Mouse (Mus musculus): ENCODE data around the gene Ppp4r4. TPM values are rescaled to one million over a fixed set of nuclear protein-coding genes. Genes with fewer than 3 reads are reported as not detected.

Gene Ppp4r4
- polyA plus RNA-seq, 1 experiment: 16.0 TPM

- H3K4me1 ChIP-seq (ENCODE audit: control insufficient read depth, insufficient read depth, low read length): no peaks in the 10 kb centered on the region
- TF ChIP-seq POLR2A (IDR thresholded peaks at IDR 0.05; ENCODE audit: extremely low read depth, insufficient read depth, low read length) (no peak), CTCF (IDR thresholded peaks at IDR 0.05; ENCODE audit: extremely low read depth, insufficient read depth, low read length) (no peak)
- H3K27ac ChIP-seq (ENCODE audit: insufficient read depth, low read length): no peak overlapping the region
- H3K4me3 ChIP-seq (ENCODE audit: insufficient read depth, low read length): no peak overlapping the region
Observed at GRCm38 (mm10) chr12:103498768-103499167, 33.3 kb upstream of the Ppp4r4 start.

GRCm38 (mm10) chr12:103499261-103499660 is 32.8 kb upstream of the Ppp4r4 start:
- Histone ChIP-seq H3K4me3 (ENCODE audit: insufficient read depth, low read length) (no peak overlapping the region), H3K4me1 (ENCODE audit: control insufficient read depth, insufficient read depth, low read length) (no peaks in the 10 kb centered on the region), H3K27ac (ENCODE audit: insufficient read depth, low read length) (no peak overlapping the region)
- TF ChIP-seq CTCF (IDR thresholded peaks at IDR 0.05; ENCODE audit: extremely low read depth, insufficient read depth, low read length) (peak; percentile 58), POLR2A (IDR thresholded peaks at IDR 0.05; ENCODE audit: extremely low read depth, insufficient read depth, low read length) (no peak)

- no peak overlapping the region for H3K4me3 ChIP-seq (ENCODE audit: insufficient read depth, low read length)
- no peak overlapping the region for H3K27ac ChIP-seq (ENCODE audit: insufficient read depth, low read length)
- H3K4me1 ChIP-seq (ENCODE audit: control insufficient read depth, insufficient read depth, low read length): no peaks in the 10 kb centered on the region; the same call in 1 of the 2 replicates
- TF ChIP-seq CTCF (IDR thresholded peaks at IDR 0.05; ENCODE audit: extremely low read depth, insufficient read depth, low read length) (no peak), POLR2A (IDR thresholded peaks at IDR 0.05; ENCODE audit: extremely low read depth, insufficient read depth, low read length) (no peak)
Observed at GRCm38 (mm10) chr12:103503300-103503699, 28.8 kb upstream of the Ppp4r4 start.

- H3K4me1 ChIP-seq (ENCODE audit: control insufficient read depth, insufficient read depth, low read length): peaks cover 2% of the 10 kb centered on the region
- TF ChIP-seq CTCF (IDR thresholded peaks at IDR 0.05; ENCODE audit: extremely low read depth, insufficient read depth, low read length) (no peak), POLR2A (IDR thresholded peaks at IDR 0.05; ENCODE audit: extremely low read depth, insufficient read depth, low read length) (no peak)
- no peak overlapping the region for H3K4me3 ChIP-seq (ENCODE audit: insufficient read depth, low read length)
- no peak overlapping the region for H3K27ac ChIP-seq (ENCODE audit: insufficient read depth, low read length)
Observed at GRCm38 (mm10) chr12:103504402-103504801, 27.7 kb upstream of the Ppp4r4 start.

- TF ChIP-seq CTCF (IDR thresholded peaks at IDR 0.05; ENCODE audit: extremely low read depth, insufficient read depth, low read length) (no peak), POLR2A (IDR thresholded peaks at IDR 0.05; ENCODE audit: extremely low read depth, insufficient read depth, low read length) (no peak)
- no peak overlapping the region for H3K27ac ChIP-seq (ENCODE audit: insufficient read depth, low read length)
- no peak overlapping the region for H3K4me3 ChIP-seq (ENCODE audit: insufficient read depth, low read length)
- H3K4me1 ChIP-seq (ENCODE audit: control insufficient read depth, insufficient read depth, low read length): peaks cover 4% of the 10 kb centered on the region
Observed at GRCm38 (mm10) chr12:103508346-103508745, 23.7 kb upstream of the Ppp4r4 start.

- H3K27ac ChIP-seq (ENCODE audit: insufficient read depth, low read length): no peak overlapping the region
- peaks cover 6% of the 10 kb centered on the region for H3K4me1 ChIP-seq (ENCODE audit: control insufficient read depth, insufficient read depth, low read length)
- no peak for TF ChIP-seq POLR2A (IDR thresholded peaks at IDR 0.05; ENCODE audit: extremely low read depth, insufficient read depth, low read length)
- no peak for TF ChIP-seq CTCF (IDR thresholded peaks at IDR 0.05; ENCODE audit: extremely low read depth, insufficient read depth, low read length)
- H3K4me3 ChIP-seq (ENCODE audit: insufficient read depth, low read length): no peak overlapping the region
Observed at GRCm38 (mm10) chr12:103509893-103510292, 22.2 kb upstream of the Ppp4r4 start.

GRCm38 (mm10) chr12:103511586-103511985 is 20.5 kb upstream of the Ppp4r4 start:
- Histone ChIP-seq H3K27ac (ENCODE audit: insufficient read depth, low read length) (no peak overlapping the region), H3K4me1 (ENCODE audit: control insufficient read depth, insufficient read depth, low read length) (peaks cover 6% of the 10 kb centered on the region), H3K4me3 (ENCODE audit: insufficient read depth, low read length) (no peak overlapping the region)
- no peak for TF ChIP-seq CTCF (IDR thresholded peaks at IDR 0.05; ENCODE audit: extremely low read depth, insufficient read depth, low read length)
- TF ChIP-seq POLR2A (IDR thresholded peaks at IDR 0.05; ENCODE audit: extremely low read depth, insufficient read depth, low read length): no peak

GRCm38 (mm10) chr12:103513039-103513438 is 19.0 kb upstream of the Ppp4r4 start:
- Histone ChIP-seq H3K4me1 (ENCODE audit: control insufficient read depth, insufficient read depth, low read length) (peaks cover 6% of the 10 kb centered on the region), H3K27ac (ENCODE audit: insufficient read depth, low read length) (peak overlapping the region; percentile 54; the same call in 1 of the 2 replicates), H3K4me3 (ENCODE audit: insufficient read depth, low read length) (no peak overlapping the region)
- TF ChIP-seq CTCF (IDR thresholded peaks at IDR 0.05; ENCODE audit: extremely low read depth, insufficient read depth, low read length) (no peak), POLR2A (IDR thresholded peaks at IDR 0.05; ENCODE audit: extremely low read depth, insufficient read depth, low read length) (no peak)

- H3K27ac ChIP-seq (ENCODE audit: insufficient read depth, low read length): peak overlapping the region; percentile 72
- H3K4me1 ChIP-seq (ENCODE audit: control insufficient read depth, insufficient read depth, low read length): peaks cover 5% of the 10 kb centered on the region
- no peak overlapping the region for H3K4me3 ChIP-seq (ENCODE audit: insufficient read depth, low read length)
- TF ChIP-seq CTCF (IDR thresholded peaks at IDR 0.05; ENCODE audit: extremely low read depth, insufficient read depth, low read length) (no peak), POLR2A (IDR thresholded peaks at IDR 0.05; ENCODE audit: extremely low read depth, insufficient read depth, low read length) (no peak)
Observed at GRCm38 (mm10) chr12:103513451-103513871, 18.6 kb upstream of the Ppp4r4 start.

GRCm38 (mm10) chr12:103514354-103514753 is 17.7 kb upstream of the Ppp4r4 start:
- H3K27ac ChIP-seq (ENCODE audit: insufficient read depth, low read length): 0 out of 2 replicates have a peak overlapping the region, but pooled peaks have one; percentile 72
- H3K4me3 ChIP-seq (ENCODE audit: insufficient read depth, low read length): no peak overlapping the region
- TF ChIP-seq POLR2A (IDR thresholded peaks at IDR 0.05; ENCODE audit: extremely low read depth, insufficient read depth, low read length): no peak
- no peak for TF ChIP-seq CTCF (IDR thresholded peaks at IDR 0.05; ENCODE audit: extremely low read depth, insufficient read depth, low read length)
- H3K4me1 ChIP-seq (ENCODE audit: control insufficient read depth, insufficient read depth, low read length): peaks cover 4% of the 10 kb centered on the region

Data from cortical plate, adult 2 months (tissue).